Mouse (Mus musculus): ENCODE data around the gene Chrnb2. TPM values are rescaled to one million over a fixed set of nuclear protein-coding genes. Genes with fewer than 3 reads are reported as not detected.

The Chrnb2 gene
- polyA plus RNA-seq, 1 experiment = 1.6 TPM

DNA sequence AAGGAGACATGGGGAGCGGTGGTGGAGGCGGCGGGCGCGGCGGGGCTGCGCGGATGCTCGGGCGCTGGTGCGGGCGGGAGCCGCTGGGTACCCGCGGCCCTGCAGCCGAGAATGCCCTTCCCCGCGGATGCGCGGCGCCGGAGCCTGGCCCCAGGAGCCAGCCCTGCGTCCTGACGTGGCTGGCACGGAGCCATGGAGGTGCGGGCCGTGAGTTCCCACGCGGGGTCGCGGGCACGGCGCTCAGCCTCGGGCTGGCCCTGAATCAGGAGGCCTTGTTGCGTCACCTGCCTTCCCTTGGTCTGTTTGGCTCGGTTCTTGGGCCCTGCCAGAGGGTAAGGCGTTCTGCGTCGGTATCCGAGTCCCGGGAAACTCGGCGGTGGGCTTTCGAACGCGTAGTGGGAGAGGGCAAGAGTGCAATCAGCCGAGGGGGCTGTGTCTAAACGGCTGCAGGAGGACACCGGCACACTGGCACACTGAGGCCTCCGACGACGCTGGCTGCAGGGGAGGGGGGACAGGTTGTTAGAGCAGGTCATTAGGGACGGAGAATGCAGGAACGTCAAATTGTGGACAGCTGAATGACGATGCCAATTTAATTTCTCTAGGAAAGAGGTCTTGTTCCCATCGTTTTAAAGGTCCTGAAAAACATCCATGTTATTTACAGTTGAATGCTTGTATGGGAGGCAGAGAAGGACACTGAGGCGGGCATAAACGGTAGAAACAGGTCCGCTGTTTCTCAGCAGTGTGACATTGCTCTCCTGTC, 49.0 kb downstream of the Chrnb2 start:
- Histone ChIP-seq H3K27me3 (replicated peaks; ENCODE audit: control insufficient read depth, insufficient read depth, low read length) (no peaks in the 10 kb centered on the region), H3K4me1 (ENCODE audit: control insufficient read depth, insufficient read depth, low read length) (no peaks in the 10 kb centered on the region), H3K27ac (ENCODE audit: insufficient read depth, low read depth, low read length) (no peak overlapping the region), H3K4me3 (ENCODE audit: insufficient read depth, low read depth, low read length) (peak overlapping the region; percentile 77), H3K36me3 (ENCODE audit: control insufficient read depth, insufficient read depth, low read length) (no peaks in the 10 kb centered on the region)
- 3% methylated on average over 59 of the region's 59 CpGs for WGBS
- TF ChIP-seq CTCF (conservative IDR thresholded peaks at IDR 0.05; ENCODE audit: insufficient read depth, insufficient read length, low read depth, low read length) (no peak), POLR2A (IDR thresholded peaks at IDR 0.05; ENCODE audit: low read depth, low read length) (no peak)
- DNase-seq = peak; percentile 25

DNA sequence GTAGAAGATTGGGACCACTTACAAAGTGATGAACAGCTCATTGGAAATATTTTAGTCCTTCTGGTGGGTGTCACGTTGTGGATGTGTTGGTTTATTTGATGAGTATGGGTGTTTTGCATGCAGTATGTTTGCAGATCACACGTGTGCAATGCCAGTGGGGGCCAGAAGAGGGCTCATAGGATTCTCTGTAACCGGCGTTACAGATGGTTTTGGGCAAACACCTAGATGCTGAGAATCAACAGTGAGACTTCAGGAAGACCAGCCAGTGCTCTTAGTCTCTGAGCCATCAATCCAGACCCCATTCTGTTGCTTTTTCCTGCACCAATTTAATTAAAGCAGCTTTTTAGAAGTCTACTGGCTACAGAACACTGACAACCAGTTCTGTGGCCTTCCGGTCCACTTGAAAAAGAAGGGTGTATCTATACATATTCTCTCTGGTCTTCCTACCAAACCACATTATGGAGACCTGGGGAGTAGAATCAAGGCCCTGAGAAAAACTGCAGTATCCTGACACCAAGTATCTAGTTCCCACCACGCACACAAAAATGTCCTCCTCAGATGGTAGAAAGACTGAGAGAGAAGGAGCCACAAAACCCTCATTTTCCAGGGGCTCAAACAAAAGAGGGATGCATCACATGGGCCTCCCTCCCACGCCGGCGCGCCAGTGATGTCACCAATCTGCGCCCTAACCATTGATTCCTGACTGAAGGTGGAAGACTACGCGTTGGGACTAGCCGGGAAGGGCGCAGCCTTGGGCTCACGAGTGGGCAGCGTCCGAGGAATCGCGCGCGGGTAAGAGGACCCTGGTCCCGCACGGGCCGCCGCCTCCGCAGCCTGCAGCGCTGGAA, 49.8 kb downstream of the Chrnb2 start, which contains the start of gene Adar:
TSS of gene Adar (plus strand) at position 664 of the 848 bp plus-strand sequence.
- TF ChIP-seq POLR2A (IDR thresholded peaks at IDR 0.05; ENCODE audit: low read depth, low read length) (no peak), CTCF (conservative IDR thresholded peaks at IDR 0.05; ENCODE audit: insufficient read depth, insufficient read length, low read depth, low read length) (peak; percentile 72)
- Histone ChIP-seq H3K4me3 (ENCODE audit: insufficient read depth, low read depth, low read length) (peak within 1 kb of the TSS; percentile 77), H3K4me1 (ENCODE audit: control insufficient read depth, insufficient read depth, low read length) (no peaks in the 10 kb centered on the region), H3K27me3 (replicated peaks; ENCODE audit: control insufficient read depth, insufficient read depth, low read length) (no peaks in the 10 kb centered on the region), H3K27ac (ENCODE audit: insufficient read depth, low read depth, low read length) (no peak within 1 kb of the TSS), H3K36me3 (ENCODE audit: control insufficient read depth, insufficient read depth, low read length) (no peaks in the 10 kb centered on the region)
- 4% methylated on average over 28 of the region's 28 CpGs for WGBS
- peak; percentile 67 for DNase-seq

DNA sequence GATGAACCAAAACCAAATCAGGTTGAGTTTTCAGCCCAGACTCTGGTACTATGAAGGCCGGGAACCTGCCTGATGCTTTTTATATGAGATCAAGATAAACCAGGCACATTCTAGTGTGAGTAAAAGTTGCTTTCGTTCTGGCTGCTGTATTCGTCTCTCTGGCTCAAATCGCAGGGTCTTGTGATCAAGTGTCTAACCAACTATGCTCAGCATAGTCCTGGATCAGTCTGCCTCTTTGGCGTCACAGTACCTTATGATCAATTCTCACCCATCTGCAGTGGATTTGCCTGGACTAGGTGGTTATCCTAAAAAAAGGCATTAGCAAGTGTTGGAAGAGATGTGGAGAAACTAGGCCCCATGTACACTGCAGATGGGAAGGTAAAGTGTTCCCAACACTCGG, 60.4 kb downstream of the Chrnb2 start:
- H3K27me3 ChIP-seq (replicated peaks; ENCODE audit: control insufficient read depth, insufficient read depth, low read length) = no peaks in the 10 kb centered on the region
- no peak overlapping the region for H3K4me3 ChIP-seq (ENCODE audit: insufficient read depth, low read depth, low read length)
- H3K27ac ChIP-seq (ENCODE audit: insufficient read depth, low read depth, low read length) = no peak overlapping the region
- H3K4me1 ChIP-seq (ENCODE audit: control insufficient read depth, insufficient read depth, low read length) = no peaks in the 10 kb centered on the region
- H3K36me3 ChIP-seq (ENCODE audit: control insufficient read depth, insufficient read depth, low read length) = no peaks in the 10 kb centered on the region
- DNase-seq = no peak
- no peak for TF ChIP-seq POLR2A (IDR thresholded peaks at IDR 0.05; ENCODE audit: low read depth, low read length)
- TF ChIP-seq CTCF (conservative IDR thresholded peaks at IDR 0.05; ENCODE audit: insufficient read depth, insufficient read length, low read depth, low read length) = no peak
- WGBS = 79% methylated on average over 6 of the region's 6 CpGs

DNA sequence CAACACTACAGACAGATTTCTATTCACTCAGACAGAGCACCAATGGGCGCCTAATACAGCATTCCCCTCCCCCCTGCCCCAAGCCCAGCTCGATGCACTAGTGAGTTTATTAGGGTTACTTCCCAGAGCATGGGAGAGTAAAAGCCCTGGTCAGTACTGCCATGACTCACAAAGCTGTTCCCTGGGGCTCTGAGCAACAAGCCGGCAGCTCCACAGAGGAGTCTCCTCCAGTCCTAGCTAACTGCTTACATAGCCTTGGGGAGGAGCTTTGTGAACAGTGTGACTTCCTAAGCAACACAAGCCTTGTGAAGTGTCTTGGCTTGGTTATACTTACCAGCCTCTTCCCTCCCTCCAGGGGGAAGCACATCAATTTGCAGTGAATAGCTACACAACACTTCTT, 60.8 kb downstream of the Chrnb2 start:
- no peak for TF ChIP-seq POLR2A (IDR thresholded peaks at IDR 0.05; ENCODE audit: low read depth, low read length)
- TF ChIP-seq CTCF (conservative IDR thresholded peaks at IDR 0.05; ENCODE audit: insufficient read depth, insufficient read length, low read depth, low read length) = no peak
- no peaks in the 10 kb centered on the region for H3K4me1 ChIP-seq (ENCODE audit: control insufficient read depth, insufficient read depth, low read length)
- no peak overlapping the region for H3K4me3 ChIP-seq (ENCODE audit: insufficient read depth, low read depth, low read length)
- no peak for DNase-seq
- no peak overlapping the region for H3K27ac ChIP-seq (ENCODE audit: insufficient read depth, low read depth, low read length)
- WGBS = 29% methylated on average over 3 of the region's 3 CpGs
- no peaks in the 10 kb centered on the region for H3K27me3 ChIP-seq (replicated peaks; ENCODE audit: control insufficient read depth, insufficient read depth, low read length)
- H3K36me3 ChIP-seq (ENCODE audit: control insufficient read depth, insufficient read depth, low read length) = no peaks in the 10 kb centered on the region

DNA sequence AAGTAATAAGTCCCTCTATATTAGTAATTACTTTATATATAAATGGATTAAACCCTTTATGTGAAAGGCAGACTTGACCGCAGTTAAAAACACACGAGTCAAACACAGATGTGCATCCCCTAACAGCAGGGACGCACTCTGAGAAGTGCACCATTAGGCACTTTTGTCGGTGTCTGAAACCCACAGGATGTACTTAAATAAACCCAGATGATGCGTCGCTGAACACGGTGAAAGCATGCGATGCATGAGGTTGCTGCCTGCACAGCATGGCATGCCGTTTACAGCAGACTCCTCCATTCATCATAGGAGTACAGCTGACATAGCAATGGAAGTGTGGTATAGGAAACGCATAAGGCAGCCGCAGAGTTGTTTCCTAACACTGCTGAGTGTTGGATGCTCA, 64.0 kb downstream of the Chrnb2 start:
- no peak for DNase-seq
- no peaks in the 10 kb centered on the region for H3K36me3 ChIP-seq (ENCODE audit: control insufficient read depth, insufficient read depth, low read length)
- no peak overlapping the region for H3K4me3 ChIP-seq (ENCODE audit: insufficient read depth, low read depth, low read length)
- 77% methylated on average over 11 of the region's 11 CpGs for WGBS
- H3K27me3 ChIP-seq (replicated peaks; ENCODE audit: control insufficient read depth, insufficient read depth, low read length) = no peaks in the 10 kb centered on the region
- TF ChIP-seq POLR2A (IDR thresholded peaks at IDR 0.05; ENCODE audit: low read depth, low read length) = no peak
- TF ChIP-seq CTCF (conservative IDR thresholded peaks at IDR 0.05; ENCODE audit: insufficient read depth, insufficient read length, low read depth, low read length) = no peak
- H3K4me1 ChIP-seq (ENCODE audit: control insufficient read depth, insufficient read depth, low read length) = no peaks in the 10 kb centered on the region
- no peak overlapping the region for H3K27ac ChIP-seq (ENCODE audit: insufficient read depth, low read depth, low read length)

DNA sequence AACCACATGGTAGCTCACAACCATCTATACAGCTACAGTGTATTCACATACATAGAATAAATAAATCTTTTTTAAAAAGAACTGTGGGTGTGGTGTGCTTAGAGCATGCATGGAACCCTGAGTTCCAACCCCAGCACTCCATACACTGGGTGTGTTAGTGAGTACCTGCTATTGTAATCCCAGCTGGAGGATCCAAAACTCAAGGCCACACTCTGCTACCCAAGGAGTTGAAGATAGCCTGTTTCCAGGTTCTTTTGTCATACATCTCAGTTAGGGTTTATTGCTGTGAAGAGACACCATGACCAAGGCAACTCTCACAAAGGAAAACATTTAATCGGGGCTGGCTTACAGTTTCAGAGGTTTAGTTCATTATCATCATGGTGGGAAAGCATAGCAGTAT, 65.5 kb downstream of the Chrnb2 start:
- DNase-seq = no peak
- Histone ChIP-seq H3K4me1 (ENCODE audit: control insufficient read depth, insufficient read depth, low read length) (no peaks in the 10 kb centered on the region), H3K27ac (ENCODE audit: insufficient read depth, low read depth, low read length) (no peak overlapping the region), H3K36me3 (ENCODE audit: control insufficient read depth, insufficient read depth, low read length) (no peaks in the 10 kb centered on the region), H3K4me3 (ENCODE audit: insufficient read depth, low read depth, low read length) (no peak overlapping the region), H3K27me3 (replicated peaks; ENCODE audit: control insufficient read depth, insufficient read depth, low read length) (no peaks in the 10 kb centered on the region)
- 82% methylated on average over 1 of the region's 1 CpGs for WGBS
- TF ChIP-seq POLR2A (IDR thresholded peaks at IDR 0.05; ENCODE audit: low read depth, low read length) = no peak
- no peak for TF ChIP-seq CTCF (conservative IDR thresholded peaks at IDR 0.05; ENCODE audit: insufficient read depth, insufficient read length, low read depth, low read length)

Other genes starting within 250 kb of the Chrnb2 start
- gene Kcnn3, start 244.5 kb downstream of the Chrnb2 start, polyA plus RNA-seq (2012; rRNA removed) = 1.3 TPM in 2 replicates
- gene Adar, start 49.6 kb downstream of the Chrnb2 start, polyA plus RNA-seq (2012; rRNA removed) = 20.5 and 22.0 TPM in 2 replicates
- 24.7 and 27.2 TPM in 2 replicates for gene Ube2q1, start 9.0 kb upstream of the Chrnb2 start, polyA plus RNA-seq (2012; rRNA removed)
- 3.3 and 4.1 TPM in 2 replicates for gene She, start 66.7 kb upstream of the Chrnb2 start, polyA plus RNA-seq (2012; rRNA removed)
- 3.2 and 4.1 TPM in 2 replicates for gene Il6ra, start 148.6 kb upstream of the Chrnb2 start, polyA plus RNA-seq (2012; rRNA removed)
- gene Atp8b2, start 198.9 kb upstream of the Chrnb2 start, polyA plus RNA-seq (2012; rRNA removed) = 21.9 and 23.5 TPM in 2 replicates
- 130 and 138 TPM in 2 replicates for gene Hax1, start 234.1 kb upstream of the Chrnb2 start, polyA plus RNA-seq (2012; rRNA removed)